Mouse (Mus musculus) neural tube, embryonic 12.5 days (tissue): ENCODE results near the gene Mr1. TPM values are rescaled to one million over a fixed set of nuclear protein-coding genes. Genes with fewer than 3 reads are reported as not detected.

ENCODE experiments used
- polyA plus RNA-seq: library from polyadenylated mRNA; unstranded; fragments of >200 nt; fragmentation: Nextera tagmentation; extraction: Ambion mirVana; gene quantifications from 2 replicates; pipeline ENCODE4 v1.2.1, GENCODE M21; 2016

Mr1 gene
- polyA plus RNA-seq, 1 experiment from 2014 or later: 0.76 TPM

Other genes with a start within 250 kb of the Mr1 start
- 18.9 and 23.2 TPM in 2 replicates for gene Ier5, start 47.2 kb downstream of the Mr1 start, polyA plus RNA-seq
- gene Stx6, start 11.9 kb upstream of the Mr1 start, polyA plus RNA-seq: 129 and 131 TPM in 2 replicates
- 6.7 and 8.1 TPM in 2 replicates for gene BC034090, start 97.6 kb upstream of the Mr1 start, polyA plus RNA-seq